Mouse (Mus musculus) embryonic stem cell, embryonic (primary cell): Measurements from ENCODE around the gene Olfr401.
"Not testable (repeated sequence)": the region's sequence is repeated elsewhere in the genome, so short reads cannot be mapped to it uniquely, and the experiment has no call there.

Experiments
- CTCF ChIA-PET, 4 experiments: fragments of 300-600 bp in 2 of 4; fragments of 350-600 bp in 2 of 4; sonication (Branson Sonifier 250); formaldehyde crosslinking; loops; one replicate each; lab custom pipeline; 2022; ENCODE audit warnings: inconsistent platforms in 2 of 4; lab: Charles Lee
- POLR2A ChIA-PET, 4 experiments: fragments of 300-600 bp in 2 of 4; fragments of 350-600 bp in 2 of 4; sonication (Branson Sonifier 250); formaldehyde crosslinking; loops; one replicate each; lab custom pipeline; 2022; ENCODE audit warnings: antibody characterized with exemption in 4 of 4, inconsistent platforms in 1 of 4; lab: Charles Lee

Gene Olfr401

GRCm38 (mm10) chr11:74113412-74113811 is at the start of gene Olfr401:
Gene Olfr401 (plus strand): TSS chr11:74113712.
- POLR2A ChIA-PET = no interaction called here
- CTCF ChIA-PET = interaction anchor here in 1 of 4 experiments (0.6 kb wide), 1 partner anchor 682 kb away, joined by 3 read pairs; no protein-coding TSS in a partner anchor

- ChIA-PET CTCF (no interaction called here), POLR2A (no interaction called here)
Observed at GRCm38 (mm10) chr11:74069655-74070054, 43.9 kb upstream of the Olfr401 start, which contains the start of gene Zfp616. Gene Zfp616 (plus strand): TSS chr11:74069955.

- POLR2A ChIA-PET = no interaction called here
Observed at GRCm38 (mm10) chr11:74100724-74101123, 12.8 kb upstream of the Olfr401 start.

GRCm38 (mm10) chr11:74101507-74101906 is 12.0 kb upstream of the Olfr401 start:
- ChIA-PET POLR2A (no interaction called here), CTCF (no interaction called here)

More at GRCm38 (mm10) chr11:74100724-74101123, 12.8 kb upstream of the Olfr401 start:
- CTCF ChIA-PET = no interaction called here

GRCm38 (mm10) chr11:74105066-74105465 is 8.4 kb upstream of the Olfr401 start:
- ChIA-PET POLR2A (no interaction called here), CTCF (no interaction called here)

- POLR2A ChIA-PET, CTCF ChIA-PET: not testable (repeated sequence)
Observed at GRCm38 (mm10) chr11:74140001-74140400, 26.5 kb downstream of the Olfr401 start.

DNA sequence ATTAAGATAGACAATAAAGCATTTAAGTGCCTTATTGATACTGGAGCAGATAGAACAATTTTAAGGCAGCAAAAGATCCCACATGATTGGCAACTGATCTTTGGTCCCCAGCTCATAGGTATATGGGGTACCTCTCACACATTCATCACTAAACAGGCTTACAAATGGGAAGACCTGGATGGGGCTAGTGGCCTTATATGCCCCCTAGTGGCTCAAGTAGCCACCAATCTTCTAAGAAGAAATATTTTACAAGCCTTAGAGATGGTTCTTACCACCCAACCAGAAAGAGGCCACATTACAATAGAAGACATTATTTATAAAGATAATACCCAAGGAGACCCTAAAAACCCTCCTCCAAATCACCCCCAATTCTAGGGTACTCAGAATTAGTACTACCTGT is 32.4 kb downstream of the Olfr401 start:
- POLR2A ChIA-PET = no interaction called here

DNA sequence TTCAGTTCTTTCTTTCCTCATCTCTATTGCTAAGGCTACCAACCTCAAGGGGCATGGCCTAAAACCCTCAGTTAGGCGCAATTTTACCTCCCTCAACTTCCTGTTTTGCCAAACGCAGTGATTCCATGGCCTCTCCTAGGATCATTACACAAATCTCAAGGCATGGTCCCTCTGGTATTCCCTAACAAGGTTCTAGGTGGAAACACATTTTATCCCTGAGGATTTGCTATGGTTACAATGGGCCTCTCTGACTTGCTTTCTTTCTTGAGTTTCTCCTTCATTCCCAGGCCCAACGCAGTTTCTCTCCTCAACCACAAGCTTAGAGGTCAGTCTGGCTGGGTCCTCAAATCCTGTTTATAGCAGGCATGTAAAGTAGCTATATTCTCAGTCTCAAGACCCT is 39.7 kb downstream of the Olfr401 start, which contains the start of gene Olfr402:
Gene Olfr402 (plus strand): TSS at position 301 of the 400 bp plus-strand sequence.
- CTCF ChIA-PET = no interaction called here
- POLR2A ChIA-PET = no interaction called here

More for the DNA sequence above, 32.4 kb downstream of the Olfr401 start:
- CTCF ChIA-PET = no interaction called here

DNA sequence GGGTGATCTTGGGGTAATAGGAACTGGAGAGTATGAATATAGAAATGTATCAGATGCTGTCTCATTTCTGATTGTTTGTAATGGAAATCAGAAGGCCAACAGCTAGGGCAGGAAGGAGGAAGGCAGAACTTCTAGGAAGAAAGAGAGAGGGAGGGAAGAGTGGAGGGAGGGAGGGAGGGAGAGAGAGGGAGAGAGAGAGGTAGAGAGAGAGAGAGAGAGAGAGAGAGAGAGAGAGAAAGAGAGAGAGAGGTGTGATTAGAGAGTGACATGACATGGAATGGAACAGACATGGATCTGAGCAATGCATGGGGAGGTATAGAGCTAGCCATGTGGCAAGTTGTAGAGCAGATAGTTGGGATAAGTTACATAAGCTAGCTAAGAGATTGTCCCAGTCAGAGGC is 55.3 kb downstream of the Olfr401 start:
- POLR2A ChIA-PET = no interaction called here
- CTCF ChIA-PET = no interaction called here
